Mouse (Mus musculus): ENCODE results near the gene Zc3h12d.
"Not testable (repeated sequence)": the region's sequence is repeated elsewhere in the genome, so short reads cannot be mapped to it uniquely, and the experiment has no call there.

The Zc3h12d gene

DNA sequence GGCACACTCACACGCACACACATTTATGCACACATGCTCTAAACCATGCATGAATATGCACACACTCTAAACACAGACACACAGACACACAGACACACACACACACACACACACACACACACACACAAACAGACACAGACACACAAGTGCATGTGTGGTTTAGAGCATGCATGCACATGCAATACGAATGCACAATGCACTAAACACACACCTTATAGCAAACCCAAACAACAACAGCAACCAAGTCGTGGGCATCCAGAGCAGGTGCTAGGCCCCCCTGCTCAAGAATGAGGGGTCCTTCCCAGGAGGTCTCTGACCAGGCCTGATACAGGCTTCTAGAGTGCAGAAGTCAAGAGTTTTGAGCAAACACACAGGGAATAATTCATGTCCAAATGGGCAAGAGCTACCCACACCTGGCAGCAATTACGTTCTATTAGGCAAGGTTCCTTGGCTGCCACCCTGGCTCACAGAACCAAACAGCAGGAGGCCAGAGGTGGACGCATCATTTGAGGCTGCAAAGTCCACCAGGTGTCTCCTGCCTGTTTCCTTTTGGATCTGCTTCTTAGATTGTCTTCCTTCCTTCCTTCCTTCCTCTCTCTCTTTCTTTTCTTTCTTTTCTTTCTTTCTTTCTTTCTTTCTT lies 39.2 kb downstream of the Zc3h12d start:
- no peak for DNase-seq (ENCODE audit: low spot score)

- no peak for DNase-seq (ENCODE audit: low spot score)
Measured at GRCm38 (mm10) chr10:7874194-7874593, 41.9 kb downstream of the Zc3h12d start.

GRCm38 (mm10) chr10:7880283-7880682 lies 48.0 kb downstream of the Zc3h12d start:
- DNase-seq (ENCODE audit: low spot score): not testable (repeated sequence)

GRCm38 (mm10) chr10:7881971-7882370 lies 49.7 kb downstream of the Zc3h12d start:
- no peak for DNase-seq (ENCODE audit: low spot score)

- peak; percentile 29 for DNase-seq (ENCODE audit: low spot score)
Measured at GRCm38 (mm10) chr10:7883524-7883923, 51.3 kb downstream of the Zc3h12d start.

DNA sequence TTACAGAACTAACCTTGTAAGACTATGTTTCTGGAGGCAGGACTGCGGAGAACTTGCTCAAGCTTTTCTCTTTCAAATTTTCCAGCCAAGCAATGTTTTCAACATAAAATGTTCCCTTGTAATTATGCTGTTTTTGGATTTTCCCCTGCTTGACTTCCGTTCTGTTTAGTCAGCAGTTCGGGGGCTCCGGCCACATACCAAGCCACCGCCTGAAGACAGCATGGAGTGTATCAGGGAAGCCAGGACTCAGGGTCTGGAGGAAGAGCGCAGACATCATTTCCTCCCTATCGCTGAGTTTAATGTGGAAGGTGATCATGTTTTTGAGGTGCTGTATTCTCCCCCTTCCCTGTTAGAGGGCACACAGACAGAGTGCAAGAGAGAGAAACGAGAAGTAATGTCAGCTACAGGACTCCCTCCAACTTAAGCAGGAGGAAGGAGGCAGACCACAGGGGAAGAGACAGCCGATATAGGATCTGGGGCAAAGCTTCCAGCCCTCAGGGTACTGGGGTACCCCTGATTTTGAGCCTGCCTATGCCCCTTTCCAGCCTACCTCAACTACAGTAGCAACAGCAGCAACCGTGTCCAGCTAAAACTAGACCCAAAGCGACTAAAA lies 56.1 kb downstream of the Zc3h12d start:
- no peak for DNase-seq (ENCODE audit: low spot score)

DNA sequence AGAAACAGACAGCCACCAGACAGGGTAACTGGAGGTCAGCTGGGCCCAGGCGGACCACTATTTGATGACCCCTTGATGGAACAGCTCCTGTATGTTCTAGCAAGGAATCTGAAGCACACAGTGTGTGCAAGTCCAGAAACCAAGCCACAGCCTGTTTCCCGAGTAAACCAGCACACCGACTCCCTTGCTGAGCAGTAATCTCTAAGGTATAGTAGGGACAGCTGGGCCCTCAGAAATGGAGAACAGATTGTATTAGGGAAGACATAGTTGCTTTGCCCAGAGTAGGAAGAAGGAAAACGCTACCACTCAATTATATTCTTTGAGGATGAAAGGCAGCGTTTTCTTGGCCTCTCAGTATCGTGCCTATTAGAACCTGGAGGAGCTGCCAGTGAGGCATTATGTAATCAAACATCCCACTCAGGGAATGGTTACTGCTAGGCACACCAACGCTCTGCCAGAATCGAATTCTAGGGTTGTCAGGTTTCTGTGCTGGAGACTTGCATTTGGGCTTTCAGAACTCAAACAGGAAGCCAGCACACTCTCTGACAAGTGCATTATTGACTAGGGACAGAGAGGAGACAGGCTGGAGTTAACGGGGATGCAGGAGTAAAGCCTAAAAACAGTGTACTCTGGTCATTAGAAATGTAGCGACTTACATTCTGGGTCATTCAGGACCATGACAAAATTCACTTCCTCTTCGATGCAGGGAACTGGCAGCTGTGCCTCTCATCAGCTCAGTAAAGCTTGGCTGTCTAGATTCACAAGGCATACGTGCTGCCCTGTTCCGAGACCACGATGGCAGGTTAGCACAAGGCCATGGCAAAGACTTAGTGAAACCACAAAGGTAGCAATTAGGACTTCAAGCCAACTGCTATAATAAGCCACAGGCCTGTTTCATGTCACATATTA lies 68.7 kb downstream of the Zc3h12d start:
- DNase-seq (ENCODE audit: low spot score): no peak

DNA sequence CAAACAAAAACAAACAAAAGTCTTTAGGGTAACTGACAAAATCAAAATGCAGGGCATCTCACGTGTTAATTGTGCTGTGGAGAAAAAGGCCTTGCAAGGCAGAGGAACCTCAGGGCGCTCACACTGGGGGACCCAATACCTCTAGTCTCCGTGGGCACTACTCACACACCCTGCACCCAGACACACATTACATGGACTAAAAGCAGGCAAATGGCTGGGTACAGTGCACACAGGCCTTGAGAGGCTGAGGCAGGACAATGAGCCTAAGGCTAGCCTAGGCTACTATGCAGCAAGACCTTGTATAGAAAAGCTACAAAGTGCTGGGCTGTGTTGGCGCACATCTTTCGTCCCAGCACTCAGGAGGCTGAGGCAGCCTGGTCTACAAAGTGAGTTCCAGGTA lies 71.9 kb downstream of the Zc3h12d start:
- DNase-seq (ENCODE audit: low spot score): no peak

- no peak for DNase-seq (ENCODE audit: low spot score)
Measured at GRCm38 (mm10) chr10:7907151-7907550, 74.9 kb downstream of the Zc3h12d start.

- no peak for DNase-seq (ENCODE audit: low spot score)
Measured at GRCm38 (mm10) chr10:7911268-7911667, 79.0 kb downstream of the Zc3h12d start.

Data from spleen, adult 12 weeks (tissue).